Mouse (Mus musculus) right cerebral cortex, postnatal 25 days (tissue): ENCODE results near the gene Gm136.

Source experiments
- DNase-seq: peaks from one replicate; pipeline ENCODE4 v3.0.0; 2022

Gene Gm136

GRCm38 (mm10) chr4:34708127-34708526 is 47.9 kb downstream of the Gm136 start:
- DNase-seq = no peak

GRCm38 (mm10) chr4:34707248-34707647 is 48.8 kb downstream of the Gm136 start:
- DNase-seq = no peak

- DNase-seq = no peak
Measured at GRCm38 (mm10) chr4:34703029-34703428, 53.0 kb downstream of the Gm136 start.

- no peak for DNase-seq
Measured at GRCm38 (mm10) chr4:34702231-34702630, 53.8 kb downstream of the Gm136 start.

- DNase-seq = no peak
Measured at GRCm38 (mm10) chr4:34701528-34701927, 54.5 kb downstream of the Gm136 start.
